Mouse (Mus musculus): ENCODE results near the gene Crb1.

GRCm38 (mm10) chr1:139421875-139422791, 45.2 kb upstream of the Crb1 start, which contains the start of gene Zbtb41:
- TF ChIP-seq POLR2A (IDR thresholded peaks at IDR 0.05; ENCODE audit: insufficient read length, low read depth): peak; percentile 72
- TF ChIP-seq CEBPB (IDR thresholded peaks at IDR 0.05; ENCODE audit: insufficient read depth, poor library complexity, severe bottlenecking): no peak
- TF ChIP-seq MAX (IDR thresholded peaks at IDR 0.05; ENCODE audit: low read depth): no peak
- no peak for TF ChIP-seq E2F4 (IDR thresholded peaks at IDR 0.05; ENCODE audit: insufficient read depth)
- peak; percentile 36 for TF ChIP-seq POLR2AphosphoS2 (IDR thresholded peaks at IDR 0.05; ENCODE audit: insufficient read length, low read depth)
- no peak for TF ChIP-seq TCF3 (IDR thresholded peaks at IDR 0.05; ENCODE audit: insufficient read length, low read depth)
